Mouse (Mus musculus) gastrocnemius, postnatal 4 days (tissue): ENCODE results near the gene Zmym5. TPM values are rescaled to one million over a fixed set of nuclear protein-coding genes. Genes with fewer than 3 reads are reported as not detected.
A peak's percentile ranks its signal among the peaks of the same experiment; 100 is the strongest.
"Not testable (repeated sequence)": the region's sequence is repeated elsewhere in the genome, so short reads cannot be mapped to it uniquely, and the experiment has no call there.

Experiments
- DNase-seq, 2 experiments: peaks; one replicate each; pipeline ENCODE4 v3.0.0; 2021 to 2022; ENCODE audit warnings: low spot score in 2 of 2, mixed read lengths in 2 of 2
- total RNA-seq, 2 experiments: library from RNA; stranded (reverse); gene quantifications; 2 replicates each; pipeline ENCODE4 v1.2.3; 2021

Gene Zmym5
- total RNA-seq, 2 experiments from 2014 or later, result 24.5 to 27.5 TPM

DNA sequence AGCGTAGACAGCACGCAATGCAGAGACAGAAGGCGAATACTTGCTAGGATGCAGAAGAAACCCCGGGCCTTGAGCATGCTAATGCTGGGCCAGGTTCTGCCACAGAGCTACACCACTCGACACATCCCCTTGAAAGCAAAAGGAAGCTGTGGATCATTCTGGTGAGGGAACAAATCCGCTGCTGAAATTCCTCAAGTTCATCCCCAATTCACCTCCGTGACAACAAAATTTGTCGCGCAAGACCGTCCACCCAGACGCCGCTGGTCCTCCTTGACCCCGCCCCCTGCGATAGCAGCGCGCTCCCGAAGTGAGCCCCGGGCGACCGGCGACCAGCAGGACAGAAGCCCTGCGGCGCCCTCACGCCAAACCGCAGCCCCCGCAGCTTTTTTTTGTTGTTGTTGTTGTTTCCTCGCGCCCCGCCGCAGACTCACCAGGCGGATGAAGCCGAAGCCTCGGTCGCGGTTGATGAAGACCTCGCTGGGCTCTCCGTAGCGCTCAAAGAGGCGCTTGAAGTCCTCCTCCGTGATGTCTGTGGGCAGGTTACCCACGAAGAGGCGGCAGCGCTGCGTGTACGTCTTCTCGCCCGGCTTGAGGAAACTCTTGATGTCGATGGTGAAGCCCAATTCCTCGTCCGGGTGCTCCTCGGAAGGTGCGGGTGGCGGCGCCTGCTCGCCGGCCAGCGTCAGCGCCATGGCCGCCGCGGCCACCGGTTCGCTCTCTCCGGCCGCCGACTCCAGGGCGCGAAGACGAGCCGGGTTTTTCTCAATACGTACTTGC lies 34.0 kb downstream of the Zmym5 start:
- peak; percentile 42 to 79 for DNase-seq

GRCm38 (mm10) chr14:56776571-56777238 lies 34.8 kb downstream of the Zmym5 start:
- no peak for DNase-seq

DNA sequence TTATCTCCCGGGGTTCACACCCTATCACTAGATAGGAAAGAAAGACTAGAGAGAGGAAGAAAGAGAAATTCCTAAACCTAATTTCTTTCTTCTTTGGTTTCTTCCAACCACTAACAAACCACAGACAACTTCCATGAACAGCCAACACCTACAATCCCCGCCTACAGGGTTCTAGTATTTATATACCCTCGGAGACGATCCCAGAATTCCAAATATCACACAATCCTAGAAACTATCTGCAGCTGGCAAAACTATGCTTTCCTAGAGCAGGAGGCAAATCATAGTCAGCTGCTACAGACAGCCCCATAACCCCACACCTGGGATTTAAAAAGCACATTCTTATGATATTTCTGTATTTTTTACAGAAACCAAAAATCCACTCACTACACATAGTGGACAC lies 36.1 kb downstream of the Zmym5 start:
- DNase-seq, result no peak

DNA sequence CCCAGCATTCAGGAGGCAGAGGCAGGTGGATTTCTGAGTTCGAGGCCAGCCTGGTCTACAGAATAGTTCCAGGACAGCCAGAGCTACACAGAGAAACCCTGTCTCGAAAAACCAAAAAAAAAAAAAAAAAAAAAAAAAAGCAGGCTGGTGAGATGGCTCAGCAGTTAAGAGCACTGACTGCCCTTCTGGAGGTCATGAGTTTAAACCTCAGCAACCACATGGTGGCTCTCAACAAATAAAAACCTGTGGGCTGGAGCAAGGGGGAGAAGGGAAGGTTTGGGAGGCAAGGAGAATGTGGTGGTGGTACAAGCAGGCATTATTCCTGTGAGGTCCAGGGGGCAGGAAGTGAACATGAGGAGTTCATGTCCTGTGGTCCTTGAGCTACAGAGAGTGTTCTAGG lies 45.1 kb downstream of the Zmym5 start:
- DNase-seq, result not testable (repeated sequence)

DNA sequence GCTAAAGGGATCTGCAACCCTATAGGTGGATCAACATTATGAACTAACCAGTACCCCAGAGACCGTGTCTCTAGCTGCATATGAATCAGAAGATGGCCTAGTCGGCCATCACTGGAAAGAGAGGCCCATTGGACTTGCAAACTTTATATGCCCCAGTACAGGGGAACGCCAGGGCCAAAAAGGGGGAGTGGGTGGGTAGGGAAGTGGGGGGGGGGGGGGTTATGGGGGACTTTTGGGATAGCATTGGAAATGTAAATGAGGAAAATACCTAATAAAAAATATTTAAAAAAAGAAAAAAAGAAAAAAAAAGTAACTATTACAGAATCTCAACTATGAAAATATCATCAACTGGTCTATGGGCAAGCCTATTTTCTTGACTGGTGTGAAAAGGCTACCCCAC lies 46.4 kb downstream of the Zmym5 start:
- DNase-seq, result not testable (repeated sequence)

DNA sequence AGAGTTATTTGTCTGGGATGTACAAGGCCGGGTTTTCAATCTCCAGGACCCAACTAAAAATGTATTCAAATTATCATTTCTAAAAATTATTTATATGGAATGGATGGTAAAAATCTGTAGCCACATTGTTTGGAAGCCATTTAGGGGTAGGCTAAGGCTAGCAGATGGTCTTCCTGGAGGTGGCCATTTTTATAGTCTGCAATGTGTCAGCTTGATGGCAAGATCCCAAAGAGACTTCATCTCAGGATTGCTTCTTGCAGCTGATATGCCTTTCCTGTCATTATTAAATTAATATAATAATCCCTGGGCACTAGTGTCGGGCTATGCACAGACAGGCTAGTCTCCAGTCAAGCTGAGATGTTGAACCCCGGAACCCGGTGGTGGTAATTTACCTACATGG lies 60.2 kb downstream of the Zmym5 start:
- no peak for DNase-seq

Other genes with a start within 250 kb of the Zmym5 start
- 1 to 10 TPM; 8.3 to 8.9 TPM for gene Cenpj, start 236.3 kb downstream of the Zmym5 start, total RNA-seq
- 10 to 100 TPM; 15.4 to 15.5 TPM for gene Parp4, start 236.1 kb downstream of the Zmym5 start, total RNA-seq
- gene Mphosph8, start 143.5 kb downstream of the Zmym5 start, total RNA-seq, result 10 to 100 TPM; 16.4 to 23.3 TPM
- 10 to 100 TPM; 28.8 to 29.3 TPM for gene Pspc1, start 33.4 kb downstream of the Zmym5 start, total RNA-seq
- 10 to 100 TPM; 43.5 to 57.0 TPM for gene Zmym2, start 74.9 kb upstream of the Zmym5 start, total RNA-seq
- gene Gja3, start 246.4 kb upstream of the Zmym5 start, total RNA-seq, result 10 to 100 TPM; 21.4 to 29.0 TPM